Mouse (Mus musculus) neural tube, embryonic 12.5 days (tissue): Measurements from ENCODE around the gene Rasl11b. TPM values are rescaled to one million over a fixed set of nuclear protein-coding genes. Genes with fewer than 3 reads are reported as not detected.

Experiments used
- ATAC-seq: fragments of 200-750 bp; cut with Nextera tagmentation; 2 replicates; pipeline ENCODE4 v1.8.0; 2017; ENCODE audit warnings: low read depth, mild to moderate bottlenecking, moderate TSS enrichment, moderate library complexity; ENCODE audit not compliant: low FRiP score
- H3K27ac ChIP-seq: fragments of 300-500 bp; sonication (generic); 2 replicates; pipeline ENCODE4 v1.5.1; 2016
- H3K27me3 ChIP-seq: fragments of 300-500 bp; sonication (generic); replicated peaks from 2 replicates; pipeline ENCODE4 v1.6.1; 2016; ENCODE audit warnings: mild to moderate bottlenecking
- H3K36me3 ChIP-seq: fragments of 300-500 bp; sonication (generic); 2 replicates; pipeline ENCODE4 v1.6.1; 2016; ENCODE audit warnings: mild to moderate bottlenecking
- H3K4me1 ChIP-seq: fragments of 300-500 bp; sonication (generic); 2 replicates; pipeline ENCODE4 v1.6.1; 2016
- H3K4me2 ChIP-seq: fragments of 300-500 bp; sonication (generic); replicated peaks from 2 replicates; pipeline ENCODE4 v1.6.1; 2016; ENCODE audit warnings: mild to moderate bottlenecking
- H3K4me3 ChIP-seq: fragments of 300-500 bp; sonication (generic); 2 replicates; pipeline ENCODE4 v1.5.1; 2016
- H3K9ac ChIP-seq: fragments of 300-500 bp; sonication (generic); 2 replicates; pipeline ENCODE4 v1.6.1; 2016; ENCODE audit warnings: mild to moderate bottlenecking
- H3K9me3 ChIP-seq: fragments of 300-500 bp; sonication (generic); 2 replicates; pipeline ENCODE4 v1.6.1; 2016; ENCODE audit warnings: mild to moderate bottlenecking
- WGBS: fragments of 180-500 bp; shearing (Covaris S2); methylation state at CpG from one replicate; pipeline ENCODE4 v1.1.7; 2016; 5-methylcytosine and 5-hydroxymethylcytosine counted together
- polyA plus RNA-seq: library from polyadenylated mRNA; unstranded; fragments of >200 nt; fragmentation: Nextera tagmentation; extraction: Ambion mirVana; gene quantifications from 2 replicates; pipeline ENCODE4 v1.2.1, GENCODE M21; 2016

Rasl11b gene
- polyA plus RNA-seq, 1 experiment from 2014 or later = 41.7 TPM

GRCm38 (mm10) chr5:74166642-74167041 is 28.4 kb upstream of the Rasl11b start:
- no peak overlapping the region for H3K9ac ChIP-seq
- no peaks in the 10 kb centered on the region for H3K9me3 ChIP-seq
- no peak overlapping the region for H3K4me3 ChIP-seq
- 99% methylated on average over 3 of the region's 3 CpGs for WGBS
- no peaks in the 10 kb centered on the region for H3K27me3 ChIP-seq
- H3K27ac ChIP-seq = no peak overlapping the region
- H3K4me2 ChIP-seq = no peak overlapping the region
- no peak for ATAC-seq
- H3K36me3 ChIP-seq = no peaks in the 10 kb centered on the region
- peaks cover 5% of the 10 kb centered on the region for H3K4me1 ChIP-seq

GRCm38 (mm10) chr5:74168085-74168484 is 27.0 kb upstream of the Rasl11b start:
- ATAC-seq = no peak
- Histone ChIP-seq H3K27ac (no peak overlapping the region), H3K27me3 (no peaks in the 10 kb centered on the region), H3K9me3 (no peaks in the 10 kb centered on the region), H3K4me2 (no peak overlapping the region), H3K36me3 (no peaks in the 10 kb centered on the region), H3K4me1 (no peaks in the 10 kb centered on the region), H3K4me3 (no peak overlapping the region), H3K9ac (no peak overlapping the region)
- 87% methylated on average over 3 of the region's 3 CpGs for WGBS

- H3K4me3 ChIP-seq = no peak overlapping the region
- no peak for ATAC-seq
- no peak overlapping the region for H3K27ac ChIP-seq
- peaks cover 9% of the 10 kb centered on the region; the same call in 1 of the 2 replicates for H3K4me1 ChIP-seq
- H3K36me3 ChIP-seq = no peaks in the 10 kb centered on the region
- no peaks in the 10 kb centered on the region for H3K27me3 ChIP-seq
- no peak overlapping the region for H3K9ac ChIP-seq
- H3K9me3 ChIP-seq = no peaks in the 10 kb centered on the region
- H3K4me2 ChIP-seq = no peak overlapping the region
- WGBS = 76% methylated on average over 9 of the region's 9 CpGs
These were observed 23.3 kb upstream of the Rasl11b start for GRCm38 (mm10) chr5:74171768-74172167.

- Histone ChIP-seq H3K4me3 (no peak overlapping the region), H3K27ac (no peak overlapping the region), H3K9me3 (no peaks in the 10 kb centered on the region), H3K4me2 (no peak overlapping the region), H3K4me1 (peaks cover 9% of the 10 kb centered on the region; the same call in 1 of the 2 replicates), H3K9ac (no peak overlapping the region), H3K36me3 (no peaks in the 10 kb centered on the region), H3K27me3 (no peaks in the 10 kb centered on the region)
- ATAC-seq = no peak
- WGBS = 77% methylated on average over 12 of the region's 12 CpGs
These were observed 22.9 kb upstream of the Rasl11b start for GRCm38 (mm10) chr5:74172208-74172607.

GRCm38 (mm10) chr5:74173162-74173844 is 21.8 kb upstream of the Rasl11b start:
- Histone ChIP-seq H3K36me3 (no peaks in the 10 kb centered on the region), H3K27ac (no peak overlapping the region), H3K4me1 (peaks cover 9% of the 10 kb centered on the region; the same call in 1 of the 2 replicates), H3K9ac (no peak overlapping the region), H3K4me2 (no peak overlapping the region), H3K4me3 (no peak overlapping the region), H3K9me3 (no peaks in the 10 kb centered on the region), H3K27me3 (no peaks in the 10 kb centered on the region)
- ATAC-seq = no peak
- WGBS = 82% methylated on average over 18 of the region's 18 CpGs

GRCm38 (mm10) chr5:74175526-74176270 is 19.4 kb upstream of the Rasl11b start:
- 56% methylated on average over 14 of the region's 14 CpGs for WGBS
- ATAC-seq = no peak
- Histone ChIP-seq H3K36me3 (no peaks in the 10 kb centered on the region), H3K9ac (no peak overlapping the region), H3K4me3 (no peak overlapping the region), H3K27ac (0 out of 2 replicates have a peak overlapping the region, but pooled peaks have one; percentile 33), H3K27me3 (no peaks in the 10 kb centered on the region), H3K4me2 (no peak overlapping the region), H3K9me3 (no peaks in the 10 kb centered on the region), H3K4me1 (peaks cover 13% of the 10 kb centered on the region)

GRCm38 (mm10) chr5:74180216-74180615 is 14.9 kb upstream of the Rasl11b start:
- H3K4me2 ChIP-seq = no peak overlapping the region
- 17% methylated on average over 10 of the region's 10 CpGs for WGBS

GRCm38 (mm10) chr5:74183118-74183517 is 12.0 kb upstream of the Rasl11b start:
- no peak overlapping the region for H3K9ac ChIP-seq
- no peak overlapping the region for H3K27ac ChIP-seq
- WGBS = 58% methylated on average over 10 of the region's 10 CpGs
- no peaks in the 10 kb centered on the region for H3K27me3 ChIP-seq
- no peak for ATAC-seq
- H3K4me3 ChIP-seq = no peak overlapping the region
- no peaks in the 10 kb centered on the region for H3K9me3 ChIP-seq
- H3K36me3 ChIP-seq = no peaks in the 10 kb centered on the region
- H3K4me2 ChIP-seq = no peak overlapping the region
- peaks cover 4% of the 10 kb centered on the region; the same call in 1 of the 2 replicates for H3K4me1 ChIP-seq

More at GRCm38 (mm10) chr5:74180216-74180615, 14.9 kb upstream of the Rasl11b start:
- H3K9ac ChIP-seq = no peak overlapping the region
- H3K27ac ChIP-seq = no peak overlapping the region
- no peak for ATAC-seq
- no peaks in the 10 kb centered on the region for H3K36me3 ChIP-seq
- peaks cover 10% of the 10 kb centered on the region; the same call in 1 of the 2 replicates for H3K4me1 ChIP-seq
- H3K27me3 ChIP-seq = no peaks in the 10 kb centered on the region
- no peak overlapping the region for H3K4me3 ChIP-seq
- H3K9me3 ChIP-seq = no peaks in the 10 kb centered on the region

- 85% methylated on average over 9 of the region's 9 CpGs for WGBS
- H3K4me1 ChIP-seq = peaks cover under 1% of the 10 kb centered on the region; the same call in 1 of the 2 replicates
- no peaks in the 10 kb centered on the region for H3K36me3 ChIP-seq
- H3K4me2 ChIP-seq = no peak overlapping the region
- no peak overlapping the region for H3K27ac ChIP-seq
- no peak overlapping the region for H3K4me3 ChIP-seq
- no peak for ATAC-seq
- no peak overlapping the region for H3K9ac ChIP-seq
- H3K9me3 ChIP-seq = no peaks in the 10 kb centered on the region
- no peaks in the 10 kb centered on the region for H3K27me3 ChIP-seq
These were observed 10.5 kb upstream of the Rasl11b start for GRCm38 (mm10) chr5:74184607-74185006.

- Histone ChIP-seq H3K9ac (no peak overlapping the region), H3K9me3 (no peaks in the 10 kb centered on the region), H3K4me2 (no peak overlapping the region), H3K27me3 (0 out of 2 replicates have a peak, but pooled peaks cover 3% of the 10 kb centered on the region), H3K4me3 (no peak overlapping the region), H3K4me1 (no peaks in the 10 kb centered on the region), H3K36me3 (no peaks in the 10 kb centered on the region), H3K27ac (no peak overlapping the region)
- 94% methylated on average over 12 of the region's 12 CpGs for WGBS
- no peak for ATAC-seq
These were observed 7.0 kb upstream of the Rasl11b start for GRCm38 (mm10) chr5:74188076-74188475.

- no peak for ATAC-seq
- 0 out of 2 replicates have a peak, but pooled peaks cover 3% of the 10 kb centered on the region for H3K27me3 ChIP-seq
- no peaks in the 10 kb centered on the region for H3K36me3 ChIP-seq
- no peak overlapping the region for H3K9ac ChIP-seq
- no peak overlapping the region for H3K4me3 ChIP-seq
- no peak overlapping the region for H3K27ac ChIP-seq
- no peaks in the 10 kb centered on the region for H3K9me3 ChIP-seq
- no peak overlapping the region for H3K4me2 ChIP-seq
- 77% methylated on average over 8 of the region's 8 CpGs for WGBS
- peaks cover 5% of the 10 kb centered on the region for H3K4me1 ChIP-seq
These were observed 6.2 kb upstream of the Rasl11b start for GRCm38 (mm10) chr5:74188886-74189285.

GRCm38 (mm10) chr5:74189484-74190160 is 5.5 kb upstream of the Rasl11b start:
- H3K4me2 ChIP-seq = no peak overlapping the region
- no peak overlapping the region for H3K9ac ChIP-seq
- H3K4me3 ChIP-seq = no peak overlapping the region
- no peaks in the 10 kb centered on the region for H3K9me3 ChIP-seq
- no peak overlapping the region for H3K27ac ChIP-seq
- 62% methylated on average over 9 of the region's 9 CpGs for WGBS
- H3K27me3 ChIP-seq = 0 out of 2 replicates have a peak, but pooled peaks cover 3% of the 10 kb centered on the region
- no peaks in the 10 kb centered on the region for H3K36me3 ChIP-seq
- ATAC-seq = no peak
- peaks cover 13% of the 10 kb centered on the region for H3K4me1 ChIP-seq
